Mouse (Mus musculus) myocyte (in vitro differentiated cells): ENCODE results near the gene Zfp202. TPM values are rescaled to one million over a fixed set of nuclear protein-coding genes. Genes with fewer than 3 reads are reported as not detected.

Experiments
- H3K27me3 ChIP-seq: one replicate; pipeline ENCODE4 v1.6.1; 2011; ENCODE audit not compliant: control insufficient read depth, insufficient read depth, insufficient read length
- H3K36me3 ChIP-seq: one replicate; pipeline ENCODE4 v1.6.1; 2011; ENCODE audit not compliant: control insufficient read depth, insufficient read depth
- H3K4me2 ChIP-seq: one replicate; pipeline ENCODE4 v1.6.1; 2011; ENCODE audit warnings: low read depth, control low read depth
- H3K4me3 ChIP-seq: one replicate; pipeline ENCODE4 v1.5.1; 2011; ENCODE audit warnings: mild to moderate bottlenecking, control low read depth, moderate library complexity
- H3K79me2 ChIP-seq: one replicate; pipeline ENCODE4 v1.6.1; 2011; ENCODE audit not compliant: control insufficient read depth, insufficient read depth
- H3ac ChIP-seq: one replicate; pipeline ENCODE4 v1.6.1; 2011; ENCODE audit not compliant: control insufficient read depth, insufficient read length
- CEBPB ChIP-seq: IDR thresholded peaks from 2 replicates; pipeline ENCODE4 v1.6.1; 2011; ENCODE audit warnings: mild to moderate bottlenecking, moderate library complexity; ENCODE audit not compliant: poor library complexity, insufficient read depth, severe bottlenecking
- E2F4 ChIP-seq: IDR thresholded peaks from one replicate; pipeline ENCODE4 v1.6.1; 2011; ENCODE audit warnings: mild to moderate bottlenecking, control low read depth, moderate library complexity; ENCODE audit not compliant: insufficient read depth
- MAX ChIP-seq: IDR thresholded peaks from one replicate; pipeline ENCODE4 v1.6.1; 2011; ENCODE audit warnings: low read depth, mild to moderate bottlenecking, control low read depth
- MYOD1 ChIP-seq, 3 experiments: IDR thresholded peaks; one replicate each; pipeline ENCODE4 v1.6.1; 2011; ENCODE audit warnings: control low read depth in 2 of 3, low read depth in 2 of 3, mild to moderate bottlenecking in 2 of 3, moderate library complexity in 1 of 3; ENCODE audit not compliant: insufficient read length in 2 of 3, control insufficient read depth in 1 of 3
- MYOG ChIP-seq, 3 experiments: IDR thresholded peaks; one replicate each; pipeline ENCODE4 v1.6.1; 2011; ENCODE audit warnings: control low read depth in 2 of 3, low read depth in 2 of 3, mild to moderate bottlenecking in 2 of 3; ENCODE audit not compliant: insufficient read length in 2 of 3, control insufficient read depth in 1 of 3, insufficient read depth in 1 of 3
- POLR2A ChIP-seq: IDR thresholded peaks from one replicate; pipeline ENCODE4 v1.6.1; 2011; ENCODE audit warnings: low read depth, mild to moderate bottlenecking, control low read depth, moderate library complexity; ENCODE audit not compliant: insufficient read length
- POLR2AphosphoS2 ChIP-seq: IDR thresholded peaks from one replicate; pipeline ENCODE4 v1.6.1; 2011; ENCODE audit warnings: low read depth, control low read depth; ENCODE audit not compliant: insufficient read length
- REST ChIP-seq: IDR thresholded peaks from one replicate; pipeline ENCODE4 v1.6.1; 2011; ENCODE audit warnings: mild to moderate bottlenecking, control low read depth, moderate library complexity; ENCODE audit not compliant: insufficient read depth, insufficient read length
- SRF ChIP-seq: IDR thresholded peaks from one replicate; pipeline ENCODE4 v1.6.1; 2011; ENCODE audit warnings: low read depth; ENCODE audit not compliant: control insufficient read depth, insufficient read length
- TCF12 ChIP-seq: IDR thresholded peaks from one replicate; pipeline ENCODE4 v1.6.1; 2011; ENCODE audit warnings: mild to moderate bottlenecking, control low read depth; ENCODE audit not compliant: poor library complexity, insufficient read depth, severe bottlenecking
- TCF3 ChIP-seq: IDR thresholded peaks from one replicate; pipeline ENCODE4 v1.6.1; 2011; ENCODE audit warnings: low read depth, control low read depth; ENCODE audit not compliant: insufficient read length
- USF1 ChIP-seq: IDR thresholded peaks from one replicate; pipeline ENCODE4 v1.6.1; 2011; ENCODE audit warnings: low read depth, mild to moderate bottlenecking, control low read depth, moderate library complexity
- polyA plus RNA-seq: library from polyadenylated mRNA; unstranded; fragments of >200 nt; fragmentation: generic; extraction: Trizol; gene quantifications from one replicate; pipeline ENCODE4 v1.2.1, GENCODE M21; 2012; ENCODE audit warnings: missing spikeins

Gene Zfp202
- polyA plus RNA-seq, 1 experiment: 2.4 TPM

GRCm38 (mm10) chr9:40246702-40247101 lies 54.6 kb downstream of the Zfp202 start:
- no peak for TF ChIP-seq MYOG (IDR thresholded peaks at IDR 0.05; ENCODE audit: control insufficient read depth in 1 of 3, insufficient read depth in 1 of 3, insufficient read length in 2 of 3, low read depth in 2 of 3)
- no peak for TF ChIP-seq TCF12
- no peak for TF ChIP-seq MYOD1 (IDR thresholded peaks at IDR 0.05; ENCODE audit: control insufficient read depth in 1 of 3, insufficient read length in 2 of 3, low read depth in 2 of 3)
- no peak for TF ChIP-seq TCF3
- no peak for TF ChIP-seq E2F4
- no peak for TF ChIP-seq MAX
- no peak for TF ChIP-seq POLR2A
- Histone ChIP-seq H3K4me2 (no peak overlapping the region), H3K36me3 (no peaks in the 10 kb centered on the region), H3K4me3 (no peak overlapping the region), H3K27me3 (peaks cover 4% of the 10 kb centered on the region), H3ac (no peak overlapping the region), H3K79me2 (no peaks in the 10 kb centered on the region)

GRCm38 (mm10) chr9:40249106-40249505 lies 57.0 kb downstream of the Zfp202 start:
- peaks cover 4% of the 10 kb centered on the region for H3K27me3 ChIP-seq
- no peaks in the 10 kb centered on the region for H3K36me3 ChIP-seq
- H3K4me3 ChIP-seq: no peak overlapping the region
- no peak overlapping the region for H3K4me2 ChIP-seq
- H3K79me2 ChIP-seq: no peaks in the 10 kb centered on the region
- H3ac ChIP-seq: no peak overlapping the region
- no peak for TF ChIP-seq CEBPB
- no peak for TF ChIP-seq SRF
- no peak for TF ChIP-seq E2F4
- no peak for TF ChIP-seq POLR2A
- no peak for TF ChIP-seq MAX
- no peak for TF ChIP-seq TCF12
- no peak for TF ChIP-seq POLR2AphosphoS2
- no peak for TF ChIP-seq USF1
- no peak for TF ChIP-seq MYOD1 (IDR thresholded peaks at IDR 0.05; ENCODE audit: control insufficient read depth in 1 of 3, insufficient read length in 2 of 3, low read depth in 2 of 3)
- TF ChIP-seq REST: no peak
- no peak for TF ChIP-seq TCF3
- TF ChIP-seq MYOG (IDR thresholded peaks at IDR 0.05; ENCODE audit: control insufficient read depth in 1 of 3, insufficient read depth in 1 of 3, insufficient read length in 2 of 3, low read depth in 2 of 3): no peak

GRCm38 (mm10) chr9:40252459-40252858 lies 60.3 kb downstream of the Zfp202 start:
- no peak overlapping the region for H3K4me3 ChIP-seq
- H3ac ChIP-seq: no peak overlapping the region
- no peaks in the 10 kb centered on the region for H3K27me3 ChIP-seq
- H3K79me2 ChIP-seq: no peaks in the 10 kb centered on the region
- no peak overlapping the region for H3K4me2 ChIP-seq
- no peaks in the 10 kb centered on the region for H3K36me3 ChIP-seq
- TF ChIP-seq CEBPB: no peak
- TF ChIP-seq USF1: no peak
- TF ChIP-seq POLR2A: no peak
- no peak for TF ChIP-seq MYOG (IDR thresholded peaks at IDR 0.05; ENCODE audit: control insufficient read depth in 1 of 3, insufficient read depth in 1 of 3, insufficient read length in 2 of 3, low read depth in 2 of 3)
- no peak for TF ChIP-seq MYOD1 (IDR thresholded peaks at IDR 0.05; ENCODE audit: control insufficient read depth in 1 of 3, insufficient read length in 2 of 3, low read depth in 2 of 3)
- no peak for TF ChIP-seq E2F4
- TF ChIP-seq MAX: no peak
- no peak for TF ChIP-seq SRF

Other genes with a start within 250 kb of the Zfp202 start
- not detected for gene Olfr975, start 240.3 kb upstream of the Zfp202 start, polyA plus RNA-seq
- gene Olfr976, start 231.2 kb upstream of the Zfp202 start, polyA plus RNA-seq: not detected
- gene Olfr978, start 200.2 kb upstream of the Zfp202 start, polyA plus RNA-seq: not detected
- gene Olfr979, start 188.9 kb upstream of the Zfp202 start, polyA plus RNA-seq: not detected
- gene Olfr980, start 182.7 kb upstream of the Zfp202 start, polyA plus RNA-seq: not detected
- not detected for gene Olfr981, start 170.9 kb upstream of the Zfp202 start, polyA plus RNA-seq
- gene Olfr982, start 118.5 kb upstream of the Zfp202 start, polyA plus RNA-seq: not detected
- not detected for gene Olfr983, start 98.7 kb upstream of the Zfp202 start, polyA plus RNA-seq
- gene Olfr984, start 78.1 kb upstream of the Zfp202 start, polyA plus RNA-seq: not detected
- gene Olfr985, start 62.1 kb upstream of the Zfp202 start, polyA plus RNA-seq: not detected
- not detected for gene Tmem225, start 44.2 kb upstream of the Zfp202 start, polyA plus RNA-seq
- gene Olfr986, start 11.4 kb upstream of the Zfp202 start, polyA plus RNA-seq: not detected
- gene Scn3b, start 76.9 kb downstream of the Zfp202 start, polyA plus RNA-seq: 0.38 TPM